Mouse (Mus musculus) retina, adult 2 months (tissue): ENCODE results near the gene Lrrtm3.

ENCODE experiments used
- DNase-seq: peaks from one replicate; pipeline ENCODE4 v3.0.0-alpha.2; 2012; ENCODE audit warnings: low read depth, low spot score

The Lrrtm3 gene

GRCm38 (mm10) chr10:64041892-64042291 lies 48.2 kb downstream of the Lrrtm3 start:
- DNase-seq, result no peak

- DNase-seq, result no peak
These were observed 48.9 kb downstream of the Lrrtm3 start for GRCm38 (mm10) chr10:64041218-64041617.

GRCm38 (mm10) chr10:64039760-64040535 lies 50.1 kb downstream of the Lrrtm3 start:
- DNase-seq, result no peak

- DNase-seq, result no peak
These were observed 59.2 kb downstream of the Lrrtm3 start for GRCm38 (mm10) chr10:64030901-64031300.

GRCm38 (mm10) chr10:64023340-64023739 lies 66.7 kb downstream of the Lrrtm3 start:
- no peak for DNase-seq

- DNase-seq, result no peak
These were observed 69.7 kb downstream of the Lrrtm3 start for GRCm38 (mm10) chr10:64020347-64020746.

GRCm38 (mm10) chr10:64001996-64002395 lies 88.1 kb downstream of the Lrrtm3 start:
- DNase-seq, result no peak

- no peak for DNase-seq
These were observed 88.5 kb downstream of the Lrrtm3 start for GRCm38 (mm10) chr10:64001531-64001930.

GRCm38 (mm10) chr10:63994251-63994650 lies 95.8 kb downstream of the Lrrtm3 start:
- no peak for DNase-seq

- no peak for DNase-seq
These were observed 104.5 kb downstream of the Lrrtm3 start for GRCm38 (mm10) chr10:63985576-63985975.

- DNase-seq, result no peak
These were observed 110.7 kb downstream of the Lrrtm3 start for GRCm38 (mm10) chr10:63979410-63979809.

GRCm38 (mm10) chr10:63978969-63979368 lies 111.1 kb downstream of the Lrrtm3 start:
- DNase-seq, result no peak

GRCm38 (mm10) chr10:63978535-63978934 lies 111.5 kb downstream of the Lrrtm3 start:
- DNase-seq, result no peak

- no peak for DNase-seq
These were observed 112.0 kb downstream of the Lrrtm3 start for GRCm38 (mm10) chr10:63978101-63978500.

GRCm38 (mm10) chr10:63972300-63972699 lies 117.8 kb downstream of the Lrrtm3 start:
- no peak for DNase-seq

- no peak for DNase-seq
These were observed 135.7 kb downstream of the Lrrtm3 start for GRCm38 (mm10) chr10:63954308-63954930.

GRCm38 (mm10) chr10:63951481-63951880 lies 138.6 kb downstream of the Lrrtm3 start:
- DNase-seq, result no peak

GRCm38 (mm10) chr10:63950867-63951266 lies 139.2 kb downstream of the Lrrtm3 start:
- DNase-seq, result no peak

- DNase-seq, result no peak
These were observed 142.8 kb downstream of the Lrrtm3 start for GRCm38 (mm10) chr10:63947266-63947665.

GRCm38 (mm10) chr10:63945534-63945933 lies 144.5 kb downstream of the Lrrtm3 start:
- DNase-seq, result no peak

- no peak for DNase-seq
These were observed 156.1 kb downstream of the Lrrtm3 start for GRCm38 (mm10) chr10:63933946-63934345.

GRCm38 (mm10) chr10:63927334-63927733 lies 162.7 kb downstream of the Lrrtm3 start, which contains the start of gene Gm10118:
Gene Gm10118, minus strand, starts transcription at chr10:63927434.
- DNase-seq, result no peak

- DNase-seq, result no peak
These were observed 181.2 kb downstream of the Lrrtm3 start for GRCm38 (mm10) chr10:63908878-63909277.
